Mouse (Mus musculus) urinary bladder, adult 18-20 months (tissue): ENCODE results near the gene Col25a1.
A peak's percentile ranks its signal among the peaks of the same experiment; 100 is the strongest.

Experiments
- DNase-seq, 2 experiments: peaks; one replicate each; pipeline ENCODE4 v3.0.0; 2022; ENCODE audit warnings: low spot score in 2 of 2, mixed read lengths in 2 of 2

Col25a1 gene

DNA sequence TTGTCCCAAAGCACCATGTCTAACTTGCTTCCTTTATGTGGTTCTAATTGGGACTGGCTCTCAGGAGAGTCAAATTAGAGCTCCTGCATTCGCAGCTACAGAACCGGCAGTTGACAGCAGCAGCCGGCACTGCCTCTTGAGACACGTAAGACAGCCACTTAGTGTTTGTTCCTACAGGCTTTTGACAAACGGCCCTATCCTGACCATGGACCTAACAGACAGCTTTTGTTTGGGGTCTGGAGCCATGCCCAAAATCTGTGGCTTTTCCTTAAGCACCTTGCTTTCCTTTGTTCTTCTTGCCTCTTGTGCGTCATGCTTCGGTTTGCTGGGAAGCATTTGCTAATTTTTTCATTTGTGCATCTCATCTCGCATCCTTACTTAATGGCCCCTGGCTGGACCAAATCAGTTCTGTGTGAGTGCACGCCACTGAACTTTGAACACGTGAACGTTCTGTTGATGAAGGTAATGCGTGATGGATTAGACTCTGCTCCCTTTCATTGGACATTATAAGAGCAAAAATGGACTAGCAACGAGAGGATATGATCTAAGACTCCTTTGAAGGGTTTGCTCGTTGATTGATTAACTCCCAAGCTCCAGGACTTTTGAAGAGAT is 179.5 kb downstream of the Col25a1 start:
- no peak for DNase-seq

DNA sequence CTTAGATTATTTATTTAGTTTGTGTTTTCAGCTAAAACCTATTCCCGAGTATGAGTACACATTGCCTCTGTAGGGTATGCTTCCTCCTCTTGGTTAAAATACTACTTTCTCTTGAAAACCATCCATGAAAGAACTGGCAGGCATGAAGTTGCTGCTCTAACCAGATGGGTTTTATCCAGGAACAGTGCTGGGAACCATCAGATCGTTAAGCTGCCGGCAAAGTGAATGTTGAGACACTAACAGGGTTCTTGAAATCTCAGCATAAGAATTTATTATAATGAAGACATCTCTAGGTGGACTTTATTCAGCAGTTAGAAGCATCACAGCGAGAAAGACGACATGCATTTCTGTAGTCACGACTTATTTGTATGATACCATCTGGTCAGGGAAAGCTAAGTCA is 181.9 kb downstream of the Col25a1 start:
- no peak for DNase-seq

DNA sequence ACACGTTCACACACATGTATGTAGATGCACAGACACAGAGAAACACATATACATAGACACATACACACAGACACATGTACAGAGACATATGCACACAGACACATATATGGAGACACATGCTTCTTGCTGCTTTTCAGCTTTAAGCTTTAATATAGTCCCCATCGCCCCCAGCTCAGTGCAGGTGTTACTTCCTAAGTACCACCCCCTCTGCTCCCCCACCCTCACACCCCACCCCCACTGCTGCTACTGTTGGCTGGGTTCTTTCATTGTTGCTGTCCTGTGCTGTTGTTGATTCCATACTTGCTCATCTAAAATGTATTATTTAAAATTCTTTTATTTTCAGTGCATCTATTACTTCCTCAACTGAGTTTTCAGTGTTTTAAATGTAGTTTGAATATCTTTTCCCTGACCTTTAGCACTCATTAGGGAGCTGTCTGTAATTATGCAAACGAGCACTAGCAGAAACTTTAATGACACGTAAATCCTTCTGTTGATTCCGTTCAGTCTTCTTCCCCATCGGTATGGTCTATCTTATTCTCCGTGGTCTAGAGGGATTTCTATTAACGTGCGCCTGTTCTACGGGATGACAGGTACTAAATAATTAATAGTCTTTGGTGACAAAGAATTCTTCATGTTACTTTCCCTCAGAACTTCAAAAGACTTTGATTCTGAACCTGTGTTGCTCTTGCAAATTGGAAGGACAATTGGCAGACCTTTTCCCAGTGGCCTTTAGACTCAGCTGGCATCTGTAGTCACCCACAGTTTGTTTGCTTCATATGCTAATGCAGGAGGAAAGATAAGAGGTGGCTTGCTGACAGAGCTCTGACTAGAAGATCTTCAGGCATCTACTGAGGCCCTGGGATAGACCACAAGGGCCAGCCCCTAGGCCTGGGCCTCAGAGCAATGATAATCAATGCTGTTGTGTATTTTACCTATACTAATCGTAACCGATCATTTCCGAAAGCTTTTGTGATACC is 196.0 kb downstream of the Col25a1 start:
- no peak for DNase-seq

DNA sequence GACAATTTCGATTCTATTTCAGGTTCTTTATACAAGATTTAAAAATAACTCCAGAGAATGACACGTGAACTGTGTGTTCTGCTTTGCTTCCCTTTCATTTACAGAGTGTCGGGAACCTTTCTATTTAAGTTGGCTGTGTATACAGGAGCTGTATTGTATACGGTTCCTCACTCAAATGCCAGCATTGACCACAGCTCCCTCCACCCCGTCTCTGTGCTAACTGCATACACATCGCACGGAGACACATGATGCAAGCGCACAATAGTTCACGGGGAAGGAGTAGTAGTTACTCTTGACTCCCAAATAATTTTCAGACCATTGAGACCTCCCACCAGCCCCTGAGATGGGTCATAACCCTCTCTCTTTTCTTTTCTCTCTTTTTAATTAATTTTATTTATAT is 197.6 kb downstream of the Col25a1 start:
- no peak for DNase-seq

DNA sequence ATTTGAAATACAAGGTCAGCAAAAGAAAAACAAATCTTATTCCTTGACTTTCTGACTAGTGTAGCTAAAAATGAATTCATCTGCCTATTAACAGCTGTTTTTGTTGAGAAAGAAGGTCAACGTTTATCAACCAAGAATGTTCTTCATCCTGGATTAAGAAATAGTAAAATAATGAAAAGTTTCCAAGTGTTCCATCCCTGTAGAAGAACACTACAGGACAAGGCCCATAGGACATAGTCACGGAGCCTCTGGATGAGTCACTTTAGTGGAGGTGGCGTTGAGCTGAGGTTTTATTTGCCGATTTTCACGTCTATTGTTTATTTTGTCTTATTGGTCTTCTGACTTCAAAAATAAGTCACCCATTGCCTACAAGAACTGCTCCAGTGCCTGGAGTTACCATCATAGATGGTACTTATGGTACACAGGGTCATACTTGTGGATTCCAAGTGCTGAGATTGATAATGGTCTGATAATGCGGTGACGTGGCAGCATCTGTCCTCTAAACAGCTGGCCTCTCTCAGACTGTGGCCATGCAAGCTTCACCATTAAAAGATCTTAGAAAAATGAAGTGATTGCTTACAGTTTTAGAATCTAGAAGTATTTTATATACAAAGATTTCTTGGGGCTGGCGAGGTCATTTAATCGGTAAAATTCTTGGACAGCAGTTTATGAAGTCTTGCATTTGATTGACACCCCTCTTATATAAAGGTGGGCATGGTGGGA is 198.7 kb downstream of the Col25a1 start:
- no peak for DNase-seq

DNA sequence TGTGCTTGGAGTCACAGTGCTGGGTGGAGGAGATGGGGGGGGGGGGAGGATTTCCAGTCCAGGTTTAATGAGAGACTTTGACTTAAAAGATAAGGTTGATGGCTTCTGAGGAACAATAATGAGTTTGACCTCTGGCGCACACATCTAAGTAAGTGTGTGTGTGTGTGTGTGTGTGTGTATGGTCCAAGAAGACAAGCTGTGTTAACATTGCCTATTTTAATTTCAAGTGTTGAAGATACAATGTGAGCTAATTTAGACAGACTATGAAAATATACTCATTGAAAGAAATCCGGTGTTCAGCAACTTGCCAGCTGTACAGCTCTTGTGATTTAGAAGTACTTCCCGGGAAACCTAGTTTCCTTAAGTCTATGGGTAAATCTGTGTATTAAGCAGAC is 199.3 kb downstream of the Col25a1 start:
- DNase-seq = no peak

DNA sequence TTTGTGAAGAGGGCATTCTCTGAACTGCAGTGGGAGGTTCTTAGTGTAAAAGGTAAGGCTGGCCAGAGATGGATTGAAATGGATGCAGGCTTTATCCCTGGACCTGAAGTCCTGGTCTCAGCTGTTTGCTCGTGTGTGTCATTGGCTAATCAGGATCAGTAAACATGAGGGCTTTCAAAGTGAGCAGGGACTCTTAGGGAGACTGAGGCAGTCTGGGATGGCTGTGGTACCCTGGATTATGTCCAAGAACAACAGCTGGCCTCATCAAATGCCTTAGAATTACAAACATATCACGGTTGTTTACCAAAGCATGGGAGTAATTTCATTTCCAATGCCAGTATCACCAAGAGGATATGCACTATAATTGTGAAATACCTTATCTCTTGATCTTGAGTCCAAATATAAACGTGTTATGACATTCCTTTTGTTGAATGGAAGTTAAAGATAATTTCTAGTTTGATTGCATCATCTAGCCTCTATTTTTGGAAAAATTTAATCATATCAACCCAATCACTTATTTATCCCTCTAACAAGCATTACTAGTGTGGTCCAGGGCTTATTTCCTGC is 201.1 kb downstream of the Col25a1 start:
- DNase-seq = no peak

DNA sequence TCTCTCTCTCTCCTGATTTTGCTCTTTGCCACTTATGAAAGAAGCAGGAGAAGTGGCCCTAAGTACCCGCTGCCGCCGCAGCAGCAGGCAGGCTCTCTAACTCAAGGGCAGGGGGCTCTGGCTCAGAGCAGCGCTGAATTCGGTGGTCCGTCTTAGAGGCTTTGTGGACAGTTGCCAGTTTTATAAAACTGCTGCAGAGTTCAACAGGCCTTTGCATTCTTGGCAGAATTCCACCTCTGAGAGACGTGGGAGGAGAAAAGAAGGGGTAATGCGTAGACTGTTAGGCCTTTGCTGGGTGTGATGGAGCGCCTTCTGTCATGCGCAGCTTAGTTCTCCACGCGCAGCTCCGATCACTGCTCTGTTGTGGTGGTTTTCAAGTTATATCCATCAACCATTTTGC is 206.6 kb downstream of the Col25a1 start:
- no peak for DNase-seq

DNA sequence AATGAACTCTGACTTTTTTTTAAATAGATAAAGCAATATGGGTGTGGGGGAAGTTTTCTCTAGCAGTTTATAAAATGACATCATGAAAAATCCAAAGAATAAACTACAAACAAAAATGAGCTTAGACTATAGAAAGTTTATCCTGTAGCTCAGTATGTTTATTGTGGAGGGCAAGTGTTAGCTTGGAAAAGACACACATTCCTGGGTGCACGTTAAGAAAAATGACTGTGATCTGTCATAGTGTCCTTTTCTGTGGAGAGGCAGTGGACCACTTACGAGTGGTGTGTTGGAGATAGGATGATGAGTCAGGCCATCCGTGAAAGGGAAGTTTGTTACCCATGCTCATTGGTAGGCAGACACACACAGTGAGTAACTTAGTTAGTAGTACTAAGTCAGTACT is 207.1 kb downstream of the Col25a1 start:
- no peak for DNase-seq

DNA sequence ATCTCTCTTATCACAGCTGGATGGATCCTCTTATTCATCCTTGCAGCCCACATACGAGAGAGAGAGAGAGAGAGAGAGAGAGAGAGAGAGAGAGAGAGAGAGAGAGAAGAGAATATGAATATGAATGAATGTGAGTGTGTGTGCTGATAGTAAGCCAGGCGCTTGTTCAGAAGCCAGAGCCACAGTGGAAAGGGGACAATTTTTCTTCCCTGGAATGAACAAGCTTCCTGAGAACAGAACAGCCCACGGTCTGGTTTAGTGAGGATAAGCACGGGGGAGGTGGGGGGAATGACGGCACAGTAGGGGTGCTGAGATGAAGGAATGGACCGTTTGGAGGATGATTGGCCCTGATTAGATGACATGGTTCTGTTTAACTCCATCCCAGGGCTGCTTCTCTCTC is 218.9 kb downstream of the Col25a1 start:
- DNase-seq = no peak

DNA sequence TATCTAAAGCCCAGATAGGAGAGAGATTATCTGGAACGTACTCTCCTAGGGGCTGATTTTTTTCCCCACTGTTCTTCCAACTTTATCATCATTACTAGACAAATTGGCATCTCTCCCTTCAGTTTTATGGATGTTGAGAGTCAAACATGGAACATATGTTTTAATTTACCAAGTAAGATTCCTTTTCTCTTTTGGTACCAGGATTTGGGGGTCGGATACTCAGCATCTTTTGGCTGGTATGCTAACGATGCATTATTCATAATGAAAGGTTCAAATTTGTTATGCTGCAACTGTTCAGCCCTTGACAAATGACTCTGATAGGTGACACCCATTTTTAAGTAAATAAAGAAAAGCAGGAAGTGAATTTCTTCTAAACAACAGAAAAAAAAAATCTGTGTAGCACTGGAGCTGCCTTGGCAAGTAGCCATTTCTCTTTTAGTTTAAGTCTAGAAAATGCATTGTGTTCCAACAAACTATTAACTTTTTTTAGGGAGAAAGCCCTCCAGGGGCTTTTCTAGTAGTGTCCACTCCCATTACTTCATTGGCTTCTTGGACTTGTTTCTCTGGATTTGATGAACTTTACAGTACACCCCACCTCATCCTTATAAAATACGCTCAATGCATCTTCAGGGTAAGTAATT is 223.2 kb downstream of the Col25a1 start:
- DNase-seq = no peak

DNA sequence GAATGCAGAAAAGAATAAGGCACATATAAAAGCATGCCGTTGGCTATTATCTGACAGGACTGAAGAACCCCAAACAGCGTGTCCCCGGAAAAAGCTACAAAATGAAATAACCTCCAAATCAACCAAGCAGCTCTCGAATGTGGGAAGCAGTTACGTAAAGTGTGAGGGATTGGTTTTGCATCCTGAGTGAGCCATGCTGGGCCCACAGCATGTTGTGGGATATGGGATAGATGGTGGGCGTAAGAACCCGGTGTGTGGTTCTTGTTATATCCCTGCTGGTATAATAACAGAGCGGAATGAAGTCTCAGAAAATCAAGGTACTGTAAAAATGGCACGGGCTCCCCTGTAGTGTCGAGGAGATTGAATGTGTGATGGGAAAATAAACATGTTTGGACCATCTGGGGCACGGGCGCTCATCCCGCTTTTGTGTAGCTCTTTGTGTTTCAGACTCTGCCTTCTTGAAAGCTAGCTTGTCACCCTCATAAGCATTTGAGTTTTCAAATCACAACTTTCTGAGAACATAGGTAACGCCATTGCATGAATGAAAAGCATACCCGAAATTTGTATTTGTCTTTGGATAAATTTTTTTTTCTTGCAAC is 225.4 kb downstream of the Col25a1 start:
- DNase-seq = no peak

DNA sequence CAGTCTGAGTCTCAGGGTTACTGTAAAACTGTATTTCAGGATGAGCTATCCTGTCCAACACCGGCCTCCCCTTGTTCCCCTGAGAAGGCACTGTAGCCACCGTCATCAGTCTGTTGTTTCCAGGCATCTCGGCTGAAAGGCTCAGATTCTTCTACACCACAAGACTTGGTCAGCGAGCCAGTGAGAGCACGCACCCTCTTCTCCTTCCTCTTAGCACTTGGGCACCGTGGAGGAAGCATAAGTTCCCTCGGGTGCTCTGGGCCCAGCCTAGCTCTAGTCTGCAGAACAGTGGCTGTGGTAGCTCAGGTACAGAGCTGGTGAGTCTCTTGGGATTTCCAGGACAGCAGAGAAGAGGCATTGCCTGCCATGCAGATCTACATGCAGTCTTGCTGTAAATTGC is 229.5 kb downstream of the Col25a1 start:
- no peak for DNase-seq

DNA sequence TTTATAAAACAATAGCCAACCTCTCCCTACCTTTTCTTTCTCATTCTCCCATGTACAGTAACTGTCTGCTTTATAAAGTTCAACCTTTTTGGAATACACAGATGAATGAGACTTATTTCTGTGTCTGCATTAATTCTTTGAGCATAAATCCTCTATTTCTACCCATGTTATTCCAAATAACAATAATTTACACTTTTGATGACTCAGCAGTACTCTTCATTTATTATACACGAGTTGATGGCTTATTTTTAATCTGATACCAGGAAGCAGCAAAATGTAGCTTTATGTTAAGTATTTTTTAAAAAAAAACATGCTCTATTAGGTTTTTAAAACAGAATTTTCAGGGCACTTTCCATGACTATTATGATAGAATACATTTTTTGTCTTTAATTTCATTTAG is 230.6 kb downstream of the Col25a1 start:
- no peak for DNase-seq

DNA sequence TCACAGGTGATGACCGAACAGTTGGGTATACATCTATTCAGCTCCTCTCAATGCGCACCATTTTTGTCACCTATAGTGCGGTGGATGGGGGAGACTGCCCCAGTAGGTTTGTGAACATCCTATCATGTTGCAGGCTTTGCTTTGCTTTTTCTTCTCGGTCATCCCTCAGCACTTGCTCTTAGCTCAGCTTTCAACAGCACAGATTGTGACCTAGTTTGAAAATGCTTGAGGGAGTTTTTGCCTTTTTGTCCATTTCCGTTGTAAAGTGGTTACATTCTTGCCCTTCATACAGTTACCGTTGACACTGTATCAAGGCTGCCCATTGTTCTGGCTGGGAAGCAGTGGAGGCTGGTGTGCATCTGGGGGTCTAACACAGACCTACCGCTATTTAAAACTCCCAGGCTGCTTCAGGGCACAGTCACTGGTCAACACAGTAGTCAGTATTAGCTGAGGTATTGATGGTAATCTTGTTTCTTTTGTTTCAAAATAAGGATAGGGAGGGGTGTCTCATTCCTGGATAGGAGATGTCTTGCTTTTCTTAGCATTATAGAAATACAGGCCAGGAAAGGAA is 231.6 kb downstream of the Col25a1 start:
- DNase-seq = no peak

DNA sequence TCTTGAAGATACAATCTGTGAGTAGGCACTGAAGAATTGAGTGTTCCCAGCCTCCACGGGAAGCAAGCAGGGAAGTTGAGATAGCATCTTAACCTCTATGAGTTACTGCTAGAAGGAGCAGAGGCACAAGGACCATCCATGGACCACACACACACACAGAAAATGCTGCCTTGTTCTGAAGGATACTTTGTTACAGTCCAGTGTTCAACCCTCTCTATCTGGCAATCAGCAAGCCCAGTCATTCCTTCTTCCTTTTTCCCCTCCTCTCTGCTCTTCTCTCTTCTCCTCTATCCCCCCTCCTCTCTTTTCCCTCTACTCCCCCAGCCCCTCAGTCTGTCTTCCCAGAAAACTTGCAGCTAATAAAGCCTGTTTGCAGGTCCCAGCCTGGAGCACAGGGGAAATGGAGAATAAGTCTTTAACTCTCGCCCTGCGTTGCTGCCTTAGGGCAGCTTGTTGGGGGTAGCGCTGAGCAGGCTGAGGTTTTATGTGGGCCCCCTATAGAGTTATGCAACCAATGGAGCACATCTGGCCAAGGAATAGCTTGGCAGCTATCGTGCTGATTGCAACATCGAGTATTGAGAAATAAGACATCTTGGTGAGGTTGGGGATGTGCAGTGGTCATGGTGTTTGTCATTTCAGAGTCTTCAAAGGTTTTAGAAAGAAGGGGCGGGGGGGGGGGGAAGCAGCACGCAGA is 235.8 kb downstream of the Col25a1 start:
- peak in 1 of 2 experiments; percentile 23 for DNase-seq

DNA sequence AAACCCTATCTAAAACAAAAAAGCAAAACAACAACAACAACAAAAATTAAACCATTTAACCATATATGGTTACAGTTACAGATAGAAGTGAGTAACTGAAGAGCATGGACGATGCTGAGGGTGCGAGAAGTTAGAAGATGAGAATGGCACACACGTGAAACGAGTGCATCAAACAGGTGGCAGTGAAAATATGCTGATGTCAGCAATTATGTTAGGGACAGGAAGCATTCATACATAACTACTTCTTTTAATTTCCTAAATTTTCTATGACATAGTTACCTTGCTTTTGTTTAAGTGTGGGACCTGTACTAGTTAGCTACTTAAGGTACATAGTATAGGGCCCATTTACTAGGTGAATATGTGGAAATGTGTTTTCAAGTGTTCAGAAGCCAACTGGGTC is 237.1 kb downstream of the Col25a1 start:
- no peak for DNase-seq

DNA sequence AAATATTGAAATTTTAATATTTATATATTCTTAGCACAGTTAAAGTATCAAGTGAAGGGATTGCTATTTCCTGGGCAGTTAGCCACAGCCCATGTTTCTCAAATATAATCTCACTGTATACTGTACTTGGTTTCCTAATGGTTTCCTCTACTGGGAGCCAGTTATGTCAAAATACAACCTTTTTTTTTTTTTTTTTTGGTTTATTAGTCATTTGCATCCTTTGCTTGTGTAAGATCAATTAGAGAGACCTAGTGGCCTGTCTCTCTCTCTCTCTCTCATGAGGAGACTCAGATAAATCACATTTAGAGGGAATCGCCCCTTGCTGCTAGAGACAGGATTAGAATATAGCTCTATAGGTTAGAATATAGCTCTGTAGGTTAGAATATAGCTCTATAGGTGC is 237.8 kb downstream of the Col25a1 start:
- no peak for DNase-seq

DNA sequence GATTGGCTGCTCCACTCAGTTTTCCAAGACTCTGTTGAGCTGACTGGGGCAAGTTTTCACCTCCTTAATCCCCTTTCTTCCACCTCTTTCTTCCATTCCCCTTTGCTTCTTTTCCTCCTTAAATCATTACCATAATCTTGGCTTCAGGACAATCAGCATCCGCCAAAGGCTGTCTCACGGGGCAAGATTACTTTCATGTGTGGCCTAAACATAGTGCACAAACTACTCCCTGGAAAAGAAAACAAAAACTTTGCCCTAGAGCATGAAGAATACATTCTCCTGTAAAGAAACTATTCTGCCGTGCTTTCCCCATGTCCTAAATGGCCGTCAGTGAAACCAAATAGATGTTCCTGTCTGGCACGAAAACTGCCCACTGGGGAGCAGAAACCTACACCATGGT is 238.9 kb downstream of the Col25a1 start:
- DNase-seq = no peak

DNA sequence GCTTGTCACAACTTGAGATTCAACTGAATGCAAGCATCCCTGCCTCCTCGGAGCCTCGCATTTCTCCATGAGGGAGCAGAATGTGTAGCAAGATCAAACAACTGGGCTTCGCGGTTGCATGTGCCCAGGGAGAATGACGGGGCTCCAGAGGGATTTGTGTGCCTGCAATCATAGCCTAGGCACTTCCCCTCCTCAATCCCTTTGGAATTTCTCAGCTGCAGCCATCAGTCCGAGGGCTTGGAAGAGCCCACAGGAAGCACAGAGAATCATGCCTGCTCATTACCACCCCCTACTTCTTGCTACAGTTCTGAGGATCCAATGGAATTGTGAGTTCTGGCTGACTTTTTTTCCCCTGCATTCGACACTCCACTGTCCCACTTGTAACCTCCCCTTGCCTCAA is 241.8 kb downstream of the Col25a1 start:
- DNase-seq = no peak
